Mouse (Mus musculus) cerebellum, postnatal 4 days (tissue): ENCODE results near the gene Rex1bd.

Experiments used
- DNase-seq, 2 experiments: peaks; one replicate each; pipeline ENCODE4 v3.0.0; 2022; ENCODE audit warnings: low spot score in 2 of 2, mixed read lengths in 1 of 2

Rex1bd gene

GRCm38 (mm10) chr8:70477269-70477982, 29.1 kb downstream of the Rex1bd start:
- DNase-seq = no peak

- peak; percentile 84 to 89 for DNase-seq
Observed at GRCm38 (mm10) chr8:70476333-70477268, 30.0 kb downstream of the Rex1bd start, which contains the start of gene Klhl26. TSS of gene Klhl26 (minus strand) at chr8:70476968.

GRCm38 (mm10) chr8:70471856-70472255, 34.7 kb downstream of the Rex1bd start:
- DNase-seq = no peak

- no peak for DNase-seq
Observed at GRCm38 (mm10) chr8:70469938-70470337, 36.6 kb downstream of the Rex1bd start.

- DNase-seq = no peak
Observed at GRCm38 (mm10) chr8:70469295-70469916, 37.1 kb downstream of the Rex1bd start.

- no peak for DNase-seq
Observed at GRCm38 (mm10) chr8:70468733-70469132, 37.8 kb downstream of the Rex1bd start.

GRCm38 (mm10) chr8:70467907-70468306, 38.6 kb downstream of the Rex1bd start:
- DNase-seq = no peak

- DNase-seq = no peak
Observed at GRCm38 (mm10) chr8:70467229-70467725, 39.3 kb downstream of the Rex1bd start.

GRCm38 (mm10) chr8:70466771-70467170, 39.8 kb downstream of the Rex1bd start:
- DNase-seq = no peak

GRCm38 (mm10) chr8:70466305-70466704, 40.2 kb downstream of the Rex1bd start:
- DNase-seq = no peak

- no peak for DNase-seq
Observed at GRCm38 (mm10) chr8:70465701-70466100, 40.9 kb downstream of the Rex1bd start.

- no peak for DNase-seq
Observed at GRCm38 (mm10) chr8:70464162-70464561, 42.4 kb downstream of the Rex1bd start.

GRCm38 (mm10) chr8:70463306-70463705, 43.2 kb downstream of the Rex1bd start:
- no peak for DNase-seq

- DNase-seq = no peak
Observed at GRCm38 (mm10) chr8:70462516-70462813, 44.1 kb downstream of the Rex1bd start.

GRCm38 (mm10) chr8:70461765-70462515, 44.6 kb downstream of the Rex1bd start:
- no peak for DNase-seq

- no peak for DNase-seq
Observed at GRCm38 (mm10) chr8:70460606-70461005, 45.9 kb downstream of the Rex1bd start.

GRCm38 (mm10) chr8:70460199-70460598, 46.4 kb downstream of the Rex1bd start:
- DNase-seq = no peak

- DNase-seq = no peak
Observed at GRCm38 (mm10) chr8:70459636-70460035, 46.9 kb downstream of the Rex1bd start.

- DNase-seq = no peak
Observed at GRCm38 (mm10) chr8:70458462-70458861, 48.1 kb downstream of the Rex1bd start.

GRCm38 (mm10) chr8:70457882-70458281, 48.7 kb downstream of the Rex1bd start:
- no peak for DNase-seq

- no peak for DNase-seq
Observed at GRCm38 (mm10) chr8:70456996-70457395, 49.6 kb downstream of the Rex1bd start.
